Mouse (Mus musculus): ENCODE data around the gene Farp1. TPM values are rescaled to one million over a fixed set of nuclear protein-coding genes. Genes with fewer than 3 reads are reported as not detected.

The Farp1 gene
- polyA plus RNA-seq, 1 experiment = 42.6 TPM

DNA sequence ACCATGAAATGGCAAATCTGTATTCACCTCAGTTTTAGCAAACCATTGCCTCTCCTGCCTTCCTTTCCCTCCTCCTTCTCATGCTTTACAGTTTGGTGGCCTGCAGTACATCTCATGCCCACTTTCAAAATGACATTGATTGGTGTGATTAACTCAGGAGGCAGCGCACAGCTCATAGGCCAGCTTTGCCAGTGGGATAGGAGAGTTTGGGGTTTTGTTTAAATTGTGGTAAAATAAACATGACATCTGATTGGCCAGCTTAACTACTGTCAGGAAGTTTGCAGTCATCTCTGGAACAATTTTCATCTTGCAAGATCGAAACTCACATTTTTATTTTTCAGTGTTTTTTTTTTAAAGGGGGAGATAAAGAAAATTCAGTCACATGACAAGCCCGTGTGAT lies 112.0 kb downstream of the Farp1 start:
- Histone ChIP-seq H3ac (ENCODE audit: control insufficient read depth, insufficient read length, low read depth) (no peak overlapping the region), H3K79me3 (ENCODE audit: low read depth) (peaks cover 38% of the 10 kb centered on the region), H3K79me2 (ENCODE audit: control insufficient read depth, insufficient read depth) (peaks cover 79% of the 10 kb centered on the region), H3K27me3 (ENCODE audit: control insufficient read depth, insufficient read depth, insufficient read length) (no peaks in the 10 kb centered on the region), H3K36me3 (ENCODE audit: control insufficient read depth, insufficient read depth) (peaks cover 4% of the 10 kb centered on the region), H3K4me3 (ENCODE audit: insufficient read depth, poor library complexity, severe bottlenecking) (no peak overlapping the region)
- no peak for TF ChIP-seq CTCF (IDR thresholded peaks at IDR 0.05; ENCODE audit: control insufficient read depth, insufficient read depth, insufficient read length)
- no peak for TF ChIP-seq MYOD1 (IDR thresholded peaks at IDR 0.05; ENCODE audit: control insufficient read depth, insufficient read length, low read depth)
- TF ChIP-seq USF1 (IDR thresholded peaks at IDR 0.05; ENCODE audit: low read depth) = no peak

DNA sequence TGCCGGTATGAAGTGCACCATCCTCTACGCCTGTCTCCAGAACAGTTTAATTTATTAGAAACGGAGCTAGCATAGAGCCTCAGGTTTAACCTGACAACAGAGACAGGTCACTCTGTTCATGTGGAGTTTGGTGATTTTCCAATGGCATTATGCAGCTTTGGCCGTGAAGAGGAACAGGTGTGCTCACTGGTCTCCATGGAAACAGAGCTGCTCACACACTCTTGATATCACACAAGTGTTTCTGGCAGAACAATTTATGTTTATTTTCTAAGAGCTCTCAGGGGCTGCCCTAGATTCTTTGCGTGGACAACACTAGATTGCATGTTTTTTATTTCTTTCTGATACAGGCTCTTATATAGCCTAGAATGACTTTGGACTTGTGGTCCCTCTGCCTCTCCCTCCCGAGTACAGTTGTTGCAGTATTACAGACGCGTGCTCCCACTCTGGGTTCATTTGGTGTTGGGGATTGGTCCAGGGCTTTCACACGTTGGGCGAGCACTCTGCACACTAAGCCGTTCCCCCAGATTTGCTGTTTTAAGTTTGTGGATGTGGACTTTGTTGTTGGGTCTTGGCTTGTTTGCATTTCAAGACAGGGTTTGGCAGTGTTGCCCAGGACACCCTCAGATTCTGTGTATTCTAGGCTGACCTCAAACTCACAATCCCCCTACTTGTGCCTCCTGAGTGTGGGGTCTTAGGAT lies 113.2 kb downstream of the Farp1 start:
- Histone ChIP-seq H3K36me3 (ENCODE audit: control insufficient read depth, insufficient read depth) (peaks cover 4% of the 10 kb centered on the region), H3K79me3 (ENCODE audit: low read depth) (peaks cover 38% of the 10 kb centered on the region), H3K27me3 (ENCODE audit: control insufficient read depth, insufficient read depth, insufficient read length) (no peaks in the 10 kb centered on the region), H3K4me3 (ENCODE audit: insufficient read depth, poor library complexity, severe bottlenecking) (no peak overlapping the region), H3ac (ENCODE audit: control insufficient read depth, insufficient read length, low read depth) (no peak overlapping the region), H3K79me2 (ENCODE audit: control insufficient read depth, insufficient read depth) (peaks cover 87% of the 10 kb centered on the region)
- TF ChIP-seq CTCF (IDR thresholded peaks at IDR 0.05; ENCODE audit: control insufficient read depth, insufficient read depth, insufficient read length) = no peak
- no peak for TF ChIP-seq MYOG (IDR thresholded peaks at IDR 0.05; ENCODE audit: control insufficient read depth, extremely low read depth, insufficient read length)
- TF ChIP-seq FOSL1 (IDR thresholded peaks at IDR 0.05; ENCODE audit: insufficient read depth, low read length, poor library complexity, severe bottlenecking) = no peak
- no peak for TF ChIP-seq USF1 (IDR thresholded peaks at IDR 0.05; ENCODE audit: low read depth)
- no peak for TF ChIP-seq CEBPB (IDR thresholded peaks at IDR 0.05; ENCODE audit: low read depth)
- no peak for TF ChIP-seq MAX (IDR thresholded peaks at IDR 0.05)
- no peak for TF ChIP-seq MYOD1 (IDR thresholded peaks at IDR 0.05; ENCODE audit: control insufficient read depth, insufficient read length, low read depth)

DNA sequence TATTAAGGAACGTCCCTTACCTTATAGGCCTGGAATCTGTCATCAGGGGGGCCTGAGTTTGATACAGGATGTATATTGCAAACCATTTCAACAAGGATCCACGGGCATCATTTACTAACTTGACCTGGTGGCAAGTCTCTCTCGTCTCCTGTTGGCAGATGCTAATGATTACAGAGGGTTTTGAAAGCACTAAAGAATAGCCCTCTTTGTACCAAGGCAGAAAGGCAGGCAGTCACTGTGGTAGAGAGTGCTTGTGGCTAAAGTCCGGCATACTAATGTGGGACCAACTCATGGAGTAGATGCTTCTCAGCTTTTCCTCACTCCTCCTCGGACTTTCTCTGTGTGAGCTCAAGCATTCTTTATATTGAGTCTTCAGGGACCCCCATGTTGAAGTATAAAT lies 115.0 kb downstream of the Farp1 start:
- Histone ChIP-seq H3K79me2 (ENCODE audit: control insufficient read depth, insufficient read depth) (peaks cover 86% of the 10 kb centered on the region), H3ac (ENCODE audit: control insufficient read depth, insufficient read length, low read depth) (no peak overlapping the region), H3K36me3 (ENCODE audit: control insufficient read depth, insufficient read depth) (peaks cover 4% of the 10 kb centered on the region), H3K4me3 (ENCODE audit: insufficient read depth, poor library complexity, severe bottlenecking) (no peak overlapping the region), H3K27me3 (ENCODE audit: control insufficient read depth, insufficient read depth, insufficient read length) (no peaks in the 10 kb centered on the region), H3K79me3 (ENCODE audit: low read depth) (peaks cover 43% of the 10 kb centered on the region)
- no peak for TF ChIP-seq MYOD1 (IDR thresholded peaks at IDR 0.05; ENCODE audit: control insufficient read depth, insufficient read length, low read depth)

DNA sequence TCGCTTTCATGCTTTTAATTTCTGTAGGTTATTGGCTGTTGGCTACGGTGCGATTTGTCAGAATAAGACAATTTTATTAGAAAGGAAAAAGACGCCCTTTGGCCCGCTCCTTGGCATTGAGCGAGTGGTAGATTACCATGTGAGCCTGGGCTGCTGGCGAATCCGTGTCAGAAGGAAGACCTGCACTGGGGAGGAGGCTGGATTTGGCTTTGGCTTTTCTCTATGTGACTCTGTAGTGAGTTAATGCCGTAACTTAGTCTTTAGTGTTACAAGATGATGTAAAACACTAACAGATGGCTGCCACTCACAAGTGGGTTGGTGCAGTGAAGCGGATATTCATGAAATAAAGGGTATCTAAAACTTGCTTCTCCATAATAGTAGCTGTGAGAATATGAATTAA lies 116.8 kb downstream of the Farp1 start:
- Histone ChIP-seq H3K36me3 (ENCODE audit: control insufficient read depth, insufficient read depth) (peaks cover 9% of the 10 kb centered on the region), H3ac (ENCODE audit: control insufficient read depth, insufficient read length, low read depth) (no peak overlapping the region), H3K4me3 (ENCODE audit: insufficient read depth, poor library complexity, severe bottlenecking) (no peak overlapping the region), H3K27me3 (ENCODE audit: control insufficient read depth, insufficient read depth, insufficient read length) (no peaks in the 10 kb centered on the region), H3K79me3 (ENCODE audit: low read depth) (peaks cover 50% of the 10 kb centered on the region), H3K79me2 (ENCODE audit: control insufficient read depth, insufficient read depth) (peaks cover 96% of the 10 kb centered on the region)
- TF ChIP-seq MYOD1 (IDR thresholded peaks at IDR 0.05; ENCODE audit: control insufficient read depth, insufficient read length, low read depth) = no peak
- no peak for TF ChIP-seq MYOG (IDR thresholded peaks at IDR 0.05; ENCODE audit: control insufficient read depth, extremely low read depth, insufficient read length)
- TF ChIP-seq USF1 (IDR thresholded peaks at IDR 0.05; ENCODE audit: low read depth) = no peak
- TF ChIP-seq MAX (IDR thresholded peaks at IDR 0.05) = no peak
- no peak for TF ChIP-seq FOSL1 (IDR thresholded peaks at IDR 0.05; ENCODE audit: insufficient read depth, low read length, poor library complexity, severe bottlenecking)
- TF ChIP-seq CEBPB (IDR thresholded peaks at IDR 0.05; ENCODE audit: low read depth) = no peak
- no peak for TF ChIP-seq CTCF (IDR thresholded peaks at IDR 0.05; ENCODE audit: control insufficient read depth, insufficient read depth, insufficient read length)

DNA sequence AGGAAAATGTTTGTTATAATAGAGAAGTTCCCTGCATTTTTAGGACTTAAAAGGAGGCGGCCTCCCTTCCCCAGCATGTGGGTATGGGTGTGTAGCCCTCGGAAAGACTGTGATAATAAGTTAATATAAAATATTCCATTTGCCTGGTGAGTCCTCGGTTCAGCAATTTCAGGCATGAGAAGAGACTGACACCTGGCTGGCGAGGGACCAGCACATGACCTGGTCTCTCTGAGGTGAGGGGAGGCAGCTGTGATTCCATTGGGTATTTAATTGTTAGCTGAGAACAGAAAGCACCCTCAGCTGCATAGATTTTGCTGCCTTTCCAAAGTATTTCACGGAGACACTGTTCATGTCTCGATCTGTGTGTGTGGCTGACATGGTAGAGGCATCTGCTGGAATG lies 117.8 kb downstream of the Farp1 start:
- Histone ChIP-seq H3ac (ENCODE audit: control insufficient read depth, insufficient read length, low read depth) (no peak overlapping the region), H3K36me3 (ENCODE audit: control insufficient read depth, insufficient read depth) (peaks cover 9% of the 10 kb centered on the region), H3K79me3 (ENCODE audit: low read depth) (peaks cover 47% of the 10 kb centered on the region), H3K79me2 (ENCODE audit: control insufficient read depth, insufficient read depth) (peaks cover 97% of the 10 kb centered on the region), H3K27me3 (ENCODE audit: control insufficient read depth, insufficient read depth, insufficient read length) (no peaks in the 10 kb centered on the region), H3K4me3 (ENCODE audit: insufficient read depth, poor library complexity, severe bottlenecking) (no peak overlapping the region)
- TF ChIP-seq MYOD1 (IDR thresholded peaks at IDR 0.05; ENCODE audit: control insufficient read depth, insufficient read length, low read depth) (no peak), CTCF (IDR thresholded peaks at IDR 0.05; ENCODE audit: control insufficient read depth, insufficient read depth, insufficient read length) (no peak), MYOG (IDR thresholded peaks at IDR 0.05; ENCODE audit: control insufficient read depth, extremely low read depth, insufficient read length) (no peak), FOSL1 (IDR thresholded peaks at IDR 0.05; ENCODE audit: insufficient read depth, low read length, poor library complexity, severe bottlenecking) (no peak), MAX (IDR thresholded peaks at IDR 0.05) (no peak), CEBPB (IDR thresholded peaks at IDR 0.05; ENCODE audit: low read depth) (no peak), USF1 (IDR thresholded peaks at IDR 0.05; ENCODE audit: low read depth) (no peak)

DNA sequence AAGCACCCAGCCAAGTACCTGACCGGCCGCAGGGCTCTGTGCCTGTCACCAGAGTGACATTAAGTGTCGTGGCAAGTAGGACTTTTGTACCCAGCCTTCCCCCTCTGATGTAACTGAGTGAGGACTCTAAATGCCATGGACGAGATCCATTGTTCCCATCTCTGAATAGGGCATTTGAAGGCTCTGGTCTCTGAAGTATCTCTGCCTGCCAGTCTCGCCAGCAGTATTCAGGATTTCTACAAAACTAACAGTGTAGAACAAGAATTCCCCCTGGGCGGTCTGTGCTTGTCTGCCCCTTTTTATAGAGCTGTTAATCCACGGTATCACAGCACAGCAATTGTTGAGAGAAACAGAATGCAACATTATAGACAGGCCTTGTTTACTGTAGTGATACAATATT lies 118.3 kb downstream of the Farp1 start:
- no peak overlapping the region for H3K4me3 ChIP-seq (ENCODE audit: insufficient read depth, poor library complexity, severe bottlenecking)

More for the DNA sequence above, 118.3 kb downstream of the Farp1 start:
- Histone ChIP-seq H3ac (ENCODE audit: control insufficient read depth, insufficient read length, low read depth) (no peak overlapping the region), H3K27me3 (ENCODE audit: control insufficient read depth, insufficient read depth, insufficient read length) (no peaks in the 10 kb centered on the region), H3K79me3 (ENCODE audit: low read depth) (peaks cover 42% of the 10 kb centered on the region), H3K36me3 (ENCODE audit: control insufficient read depth, insufficient read depth) (peaks cover 9% of the 10 kb centered on the region), H3K79me2 (ENCODE audit: control insufficient read depth, insufficient read depth) (peaks cover 92% of the 10 kb centered on the region)
- TF ChIP-seq FOSL1 (IDR thresholded peaks at IDR 0.05; ENCODE audit: insufficient read depth, low read length, poor library complexity, severe bottlenecking) (no peak), MYOD1 (IDR thresholded peaks at IDR 0.05; ENCODE audit: control insufficient read depth, insufficient read length, low read depth) (no peak), USF1 (IDR thresholded peaks at IDR 0.05; ENCODE audit: low read depth) (no peak), MAX (IDR thresholded peaks at IDR 0.05) (no peak), MYOG (IDR thresholded peaks at IDR 0.05; ENCODE audit: control insufficient read depth, extremely low read depth, insufficient read length) (no peak), CEBPB (IDR thresholded peaks at IDR 0.05; ENCODE audit: low read depth) (no peak), CTCF (IDR thresholded peaks at IDR 0.05; ENCODE audit: control insufficient read depth, insufficient read depth, insufficient read length) (no peak)
